Mouse (Mus musculus): ENCODE data around the gene Cbx3.

The Cbx3 gene

DNA sequence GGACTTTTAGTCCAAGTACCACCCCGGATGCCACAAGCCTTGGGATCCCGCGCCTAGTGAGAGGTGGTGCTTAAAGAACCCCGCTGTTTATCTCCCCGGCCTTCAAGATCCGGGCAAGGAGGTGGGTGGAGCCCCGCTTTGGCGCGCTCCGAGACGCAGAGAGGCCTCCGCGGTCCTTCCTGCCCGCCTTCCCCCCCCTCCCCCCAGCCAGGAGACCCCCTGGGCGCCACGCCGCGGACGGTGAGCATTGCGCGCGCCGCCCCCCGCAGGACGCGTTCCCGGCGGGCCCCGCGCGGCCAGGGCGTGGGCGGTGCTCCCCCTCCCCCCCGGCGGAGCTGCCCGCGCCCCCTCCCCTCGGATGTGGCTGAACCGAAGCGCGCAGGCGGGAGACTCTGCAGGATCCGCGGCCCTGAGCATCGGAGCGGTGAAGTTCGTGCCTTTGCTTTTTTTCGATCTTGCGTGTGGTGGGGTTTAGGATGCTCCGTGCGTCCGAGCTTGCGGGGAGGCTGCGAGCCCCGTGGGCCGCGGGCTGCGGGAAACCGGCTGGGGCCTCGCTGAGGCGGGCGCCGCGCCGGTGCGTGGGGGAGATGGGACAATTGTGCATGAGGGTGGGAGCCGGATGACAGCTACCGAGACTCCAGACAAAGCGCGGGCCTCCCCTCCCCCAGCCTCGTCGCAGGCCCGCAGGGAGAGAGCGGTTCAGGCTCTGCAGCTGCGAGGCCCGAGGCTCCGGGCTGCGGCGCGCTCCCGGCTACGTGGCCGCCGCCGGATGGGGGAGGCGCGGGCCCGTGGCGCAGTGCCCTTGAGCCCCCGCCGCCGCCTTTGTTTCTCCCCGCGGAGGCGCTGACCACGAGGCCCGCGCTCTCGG, at the start of gene Cbx3:
Gene Cbx3, plus strand, starts transcription at position 50 of the 868 bp plus-strand sequence.
- peak; percentile 75 to 90 for DNase-seq

DNA sequence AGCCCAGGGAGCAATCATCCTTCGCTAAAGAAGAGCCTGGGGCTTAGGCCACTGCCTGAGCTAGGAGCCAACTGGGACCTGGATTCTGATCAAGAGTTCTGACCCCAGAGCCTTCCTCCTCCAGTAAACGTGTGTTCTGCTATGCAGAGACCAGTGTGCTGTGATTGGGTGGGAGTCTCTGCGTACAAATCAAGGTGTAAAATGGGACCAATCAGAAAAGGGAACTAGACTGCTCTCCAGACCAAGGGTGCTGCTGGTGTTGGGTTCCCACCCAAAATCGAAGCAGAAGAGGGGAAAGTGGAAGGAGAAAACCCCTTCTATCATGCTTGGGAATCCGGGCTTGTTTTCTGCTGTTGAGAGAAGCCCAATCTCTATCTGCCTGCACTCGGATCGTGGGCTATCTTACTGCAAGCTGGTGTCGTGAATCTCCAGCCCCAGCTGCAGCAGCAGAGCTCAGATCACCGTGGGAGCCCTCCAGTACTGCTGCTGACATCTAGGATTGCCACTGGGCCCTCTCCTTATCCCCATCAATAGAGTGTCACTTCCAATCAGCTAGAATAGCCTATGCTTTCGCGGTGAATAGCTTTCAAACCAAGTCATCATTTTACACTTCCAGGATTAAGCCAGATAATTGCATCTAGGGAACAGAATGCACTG, 46.6 kb upstream of the Cbx3 start:
- DNase-seq: no peak

DNA sequence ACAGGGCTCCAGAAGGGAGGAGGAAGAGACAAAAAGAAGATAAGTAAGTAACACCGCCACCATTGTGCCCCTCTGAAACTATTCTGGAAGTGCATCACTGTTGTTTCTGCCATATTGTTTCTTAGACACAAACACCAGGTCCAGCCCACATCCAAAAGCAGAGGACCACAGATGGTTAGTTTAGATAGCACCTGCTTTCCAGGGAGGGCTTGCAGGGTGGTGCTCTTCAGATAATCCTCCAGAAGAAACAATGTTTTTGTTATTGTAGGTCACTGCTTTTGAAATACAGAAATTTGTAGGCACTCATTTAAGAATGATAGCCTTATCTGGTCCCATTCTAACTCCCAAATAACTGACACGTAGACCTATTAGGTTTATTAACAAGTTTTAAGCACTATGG, 45.6 kb upstream of the Cbx3 start:
- DNase-seq: no peak

DNA sequence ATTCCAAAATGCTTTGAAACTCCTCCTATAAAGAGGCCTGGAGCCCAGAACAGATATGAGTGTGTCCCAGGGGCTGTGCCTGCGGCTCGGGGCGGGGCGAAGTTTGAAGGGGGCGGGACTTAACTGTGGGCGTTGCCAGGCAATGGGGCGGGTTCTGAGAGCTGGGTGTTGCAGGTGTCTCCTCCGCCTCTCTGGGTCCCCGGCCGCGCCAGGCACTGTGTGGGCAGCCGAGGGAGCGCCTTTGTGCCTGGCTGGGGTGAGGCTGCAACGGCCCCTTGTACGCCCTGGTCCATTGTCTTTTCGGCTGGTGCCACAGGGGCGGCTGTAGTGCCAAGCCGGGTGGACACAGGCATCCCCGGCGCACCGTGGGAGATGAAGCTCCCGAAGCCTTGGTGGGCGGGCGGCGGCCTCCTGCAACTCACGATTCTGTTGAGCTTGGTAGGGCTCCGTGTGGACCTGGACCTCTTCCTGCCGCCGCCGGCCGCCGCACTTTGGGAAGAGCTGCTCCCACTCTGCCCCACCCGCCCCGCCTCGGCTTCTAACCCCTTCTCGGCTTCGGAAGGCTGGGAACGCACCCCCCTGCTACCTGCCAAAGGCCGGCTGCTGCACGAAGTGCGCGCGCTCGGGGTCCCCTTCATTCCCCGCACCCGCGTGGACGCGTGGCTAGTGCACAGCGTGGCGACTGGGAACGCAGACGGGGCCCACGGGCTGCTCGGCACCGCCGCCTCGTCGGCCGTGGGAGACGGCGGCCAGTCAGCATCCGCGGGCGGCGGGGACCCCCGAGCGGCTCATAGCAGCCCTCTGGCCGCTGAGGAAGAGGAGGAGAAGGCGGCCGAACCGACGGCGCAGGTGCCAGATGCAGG, 37.4 kb upstream of the Cbx3 start, which contains the start of gene Nfe2l3:
Gene Nfe2l3, plus strand, starts transcription at position 136 of the 863 bp plus-strand sequence.
- peak; percentile 20 to 21 for DNase-seq

DNA sequence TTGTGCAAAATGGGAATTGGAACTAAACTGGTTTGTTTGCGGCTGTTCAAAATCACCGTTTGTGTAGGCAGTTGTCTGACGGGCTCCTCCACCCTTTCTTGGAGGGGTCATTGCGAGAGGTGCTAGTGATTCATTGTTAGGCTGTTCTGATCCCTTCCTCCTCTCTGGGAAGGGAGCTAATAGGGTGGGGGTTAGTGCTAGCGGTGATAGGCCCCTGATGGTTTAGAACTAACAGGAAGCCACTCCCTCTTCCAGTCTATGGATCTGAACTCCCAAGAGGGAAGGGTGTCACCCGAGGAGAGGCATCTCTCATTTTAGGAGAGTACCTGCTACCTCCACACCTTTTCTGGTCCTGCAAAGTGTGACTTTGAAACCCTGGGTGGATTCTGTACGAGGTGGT, 35.9 kb upstream of the Cbx3 start:
- DNase-seq: no peak

DNA sequence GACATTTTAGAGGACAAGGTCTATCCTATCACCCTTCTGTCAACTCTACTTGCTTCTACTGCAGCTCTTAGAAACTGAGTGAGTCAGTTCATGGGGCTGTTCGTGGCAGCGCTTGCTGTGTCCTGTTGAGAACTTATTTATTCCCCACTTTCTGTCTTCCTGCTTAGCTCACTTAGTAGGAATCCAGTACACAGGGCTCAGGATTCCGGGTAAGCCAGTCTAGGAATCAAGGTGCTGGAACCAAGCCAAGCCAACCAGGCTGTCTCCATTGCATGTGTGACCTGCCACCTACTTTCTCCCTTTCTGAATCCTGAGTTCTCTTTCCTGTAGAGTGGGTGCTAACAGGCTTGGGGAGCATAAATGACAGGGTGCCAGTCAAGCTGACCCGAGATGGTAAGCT, 32.5 kb upstream of the Cbx3 start:
- DNase-seq: no peak

DNA sequence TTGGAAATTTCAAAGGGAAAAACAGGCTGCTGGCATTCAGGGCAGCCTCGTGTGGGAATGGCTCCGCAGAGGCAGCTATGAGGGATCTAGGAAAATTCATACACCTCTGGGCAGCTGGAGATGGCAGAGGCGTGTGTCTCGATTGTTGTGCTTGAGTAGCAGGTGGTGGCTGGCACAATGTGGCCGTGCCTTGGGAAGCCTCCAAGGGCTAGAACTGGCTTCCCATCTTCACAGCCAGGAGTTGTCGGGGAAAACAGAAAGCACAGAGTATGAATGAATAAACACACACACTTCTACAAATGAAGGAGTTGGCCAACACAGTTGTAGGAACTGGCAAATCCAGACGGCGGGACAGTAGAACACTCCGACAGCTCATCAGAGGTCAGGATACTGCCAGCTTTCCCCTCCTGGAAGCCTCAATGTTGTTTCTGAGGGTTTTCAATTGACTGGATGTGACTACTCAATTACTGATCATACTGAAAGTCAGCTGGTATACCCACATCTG, 31.3 kb upstream of the Cbx3 start:
- no peak for DNase-seq

DNA sequence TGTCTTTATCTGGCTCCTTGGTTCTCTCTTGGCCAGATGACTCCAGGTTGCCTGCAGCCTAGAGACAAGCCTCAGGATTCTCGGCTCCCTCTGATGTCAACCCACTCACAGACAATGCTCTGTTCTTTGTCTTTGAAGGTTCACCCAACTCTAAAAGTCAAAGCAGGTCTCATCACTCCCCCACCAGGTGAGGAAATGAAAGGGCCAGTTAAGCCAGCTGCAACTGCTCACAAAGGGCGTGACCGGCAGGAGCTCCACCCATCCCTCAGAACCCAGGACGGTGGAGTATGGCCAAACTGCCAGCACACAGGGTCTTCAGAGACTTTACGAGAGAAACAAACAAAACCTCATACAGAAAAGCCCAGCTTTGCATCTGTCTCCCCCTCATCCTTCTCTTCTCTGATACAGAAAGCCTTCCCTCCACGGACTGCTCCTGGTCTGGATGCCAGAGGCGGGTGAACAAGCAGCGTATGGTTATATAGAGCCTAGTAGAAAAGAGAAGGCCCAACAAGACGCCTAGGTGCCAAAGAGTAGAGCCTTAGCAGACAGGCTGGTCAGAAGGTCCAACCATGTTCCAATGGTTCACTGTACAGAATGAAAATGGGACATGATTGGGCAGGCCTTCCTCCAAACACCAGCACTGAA, 27.8 kb upstream of the Cbx3 start:
- DNase-seq: no peak

DNA sequence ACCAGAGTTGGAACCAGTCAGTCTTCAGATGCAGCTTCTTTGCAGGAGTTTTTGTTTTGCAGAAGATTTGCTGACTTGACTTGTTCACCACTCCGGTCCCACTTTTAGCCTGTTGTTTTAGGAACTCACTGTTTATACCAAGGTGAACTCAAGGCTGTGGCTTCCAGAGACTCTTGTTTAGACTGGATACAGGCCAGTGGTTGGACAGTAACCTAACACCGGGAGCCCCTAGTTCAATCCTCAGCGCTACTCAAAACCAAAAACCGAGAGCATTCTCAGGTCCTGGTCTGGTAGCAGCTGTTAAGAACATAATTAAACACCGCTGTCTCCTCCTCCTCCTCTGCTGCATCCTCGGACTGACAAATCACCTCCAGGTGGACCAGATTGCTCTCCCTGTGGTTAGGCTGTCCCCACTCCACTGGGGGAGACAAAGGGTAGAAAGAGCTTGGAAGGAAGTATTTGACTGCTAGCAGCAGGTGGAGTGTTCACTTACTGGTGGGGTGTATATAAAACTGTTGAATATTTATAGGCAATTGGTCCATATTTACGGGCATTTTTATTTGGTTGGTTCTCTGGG, 17.1 kb upstream of the Cbx3 start:
- DNase-seq: no peak

DNA sequence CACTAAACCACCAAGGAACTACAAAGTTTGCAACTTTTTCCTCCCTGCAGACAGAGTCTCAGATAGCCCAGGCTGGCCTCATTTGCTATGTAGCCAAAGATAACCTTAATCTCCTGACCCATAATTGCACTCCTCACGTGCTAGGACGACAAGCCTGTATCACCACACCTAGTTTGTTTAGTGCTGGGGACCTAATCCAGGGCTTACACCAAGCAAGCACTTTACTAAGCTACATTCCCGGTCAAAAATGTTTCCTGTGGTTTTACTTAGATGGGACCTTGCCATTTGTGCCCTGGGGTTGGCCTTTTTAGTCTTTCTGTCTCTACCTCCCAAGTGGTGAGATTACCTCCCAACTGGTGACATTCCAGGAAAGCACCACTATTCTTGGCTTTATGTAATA, 15.2 kb upstream of the Cbx3 start:
- no peak for DNase-seq

DNA sequence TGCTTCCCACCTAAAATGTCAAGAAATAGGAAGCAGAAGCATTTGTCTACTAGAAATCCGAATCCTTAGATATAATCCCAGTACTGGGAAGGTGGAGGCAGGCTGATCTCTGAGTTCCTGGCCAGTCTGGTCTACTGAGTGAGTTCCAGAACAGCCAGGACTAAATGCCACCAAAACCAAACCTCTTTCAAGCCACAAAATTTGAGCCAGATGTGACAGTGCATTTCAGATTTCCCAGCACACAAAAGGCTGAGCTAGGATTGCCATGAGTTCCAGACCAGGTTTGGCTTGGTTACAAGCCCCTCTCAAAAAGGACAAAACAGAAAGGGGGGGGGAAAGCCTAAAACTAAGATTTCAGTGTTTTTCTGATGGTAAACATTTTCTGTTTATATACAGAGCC, 14.0 kb upstream of the Cbx3 start:
- no peak for DNase-seq

DNA sequence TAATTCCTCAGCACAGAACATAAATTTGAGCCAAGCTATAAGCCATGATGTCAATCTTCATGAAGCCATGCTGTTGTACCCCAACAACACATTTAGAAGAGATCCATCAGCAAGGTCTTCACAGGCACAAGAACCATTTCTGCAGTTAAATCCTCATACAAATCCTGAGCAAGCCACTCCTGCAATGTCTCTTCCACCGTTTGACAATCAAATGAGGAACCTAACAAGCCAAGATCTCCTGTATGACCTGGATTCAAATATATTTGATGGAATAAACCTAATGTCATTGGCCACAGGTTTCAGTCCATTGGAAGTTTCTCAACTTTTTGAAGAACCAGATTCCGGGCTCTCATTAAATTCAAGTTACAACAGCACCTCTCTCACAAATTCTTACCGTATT, 12.9 kb upstream of the Cbx3 start:
- DNase-seq: no peak

DNA sequence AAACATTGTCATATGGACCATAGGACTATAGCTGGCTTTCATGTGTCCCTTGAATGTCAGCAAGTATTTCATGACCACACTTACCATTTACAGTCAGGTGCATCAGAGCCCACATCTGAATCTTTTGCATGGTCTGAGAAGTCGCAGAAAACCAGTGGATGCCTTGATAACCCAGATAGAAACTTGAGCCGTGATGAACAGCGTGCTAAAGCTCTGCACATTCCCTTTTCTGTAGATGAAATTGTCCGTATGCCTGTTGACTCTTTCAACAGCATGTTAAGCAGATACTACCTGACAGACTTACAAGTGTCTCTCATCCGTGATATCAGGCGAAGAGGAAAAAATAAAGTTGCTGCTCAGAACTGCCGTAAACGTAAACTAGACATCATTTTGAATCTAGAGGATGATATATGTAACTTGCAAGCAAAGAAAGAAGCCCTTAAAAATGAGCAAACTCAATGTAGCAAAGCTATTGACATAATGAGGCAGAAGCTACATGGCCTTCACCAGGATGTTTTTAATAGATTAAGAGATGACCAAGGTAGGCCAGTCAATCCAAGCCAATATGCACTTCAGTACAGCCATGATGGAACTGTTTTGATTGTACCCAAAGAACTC, 12.3 kb upstream of the Cbx3 start:
- no peak for DNase-seq

DNA sequence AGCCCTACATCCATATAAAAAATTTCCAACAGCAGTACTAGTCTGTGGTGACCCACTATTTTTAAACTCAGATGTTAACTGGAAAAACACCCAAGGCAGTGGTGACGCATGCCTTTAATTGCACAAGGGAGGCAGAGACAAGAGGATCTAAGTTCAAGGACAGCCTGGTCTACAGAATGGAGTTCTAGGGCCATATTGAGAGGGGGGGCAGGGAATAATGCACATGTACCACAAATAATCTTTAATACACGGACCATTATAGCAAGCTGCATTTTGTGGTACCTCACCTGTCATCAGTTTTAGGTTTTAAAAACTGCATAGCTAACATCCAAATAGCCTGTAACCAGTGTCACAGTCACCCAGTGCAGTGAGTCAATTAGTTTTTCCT, 11.2 kb upstream of the Cbx3 start:
- no peak for DNase-seq

DNA sequence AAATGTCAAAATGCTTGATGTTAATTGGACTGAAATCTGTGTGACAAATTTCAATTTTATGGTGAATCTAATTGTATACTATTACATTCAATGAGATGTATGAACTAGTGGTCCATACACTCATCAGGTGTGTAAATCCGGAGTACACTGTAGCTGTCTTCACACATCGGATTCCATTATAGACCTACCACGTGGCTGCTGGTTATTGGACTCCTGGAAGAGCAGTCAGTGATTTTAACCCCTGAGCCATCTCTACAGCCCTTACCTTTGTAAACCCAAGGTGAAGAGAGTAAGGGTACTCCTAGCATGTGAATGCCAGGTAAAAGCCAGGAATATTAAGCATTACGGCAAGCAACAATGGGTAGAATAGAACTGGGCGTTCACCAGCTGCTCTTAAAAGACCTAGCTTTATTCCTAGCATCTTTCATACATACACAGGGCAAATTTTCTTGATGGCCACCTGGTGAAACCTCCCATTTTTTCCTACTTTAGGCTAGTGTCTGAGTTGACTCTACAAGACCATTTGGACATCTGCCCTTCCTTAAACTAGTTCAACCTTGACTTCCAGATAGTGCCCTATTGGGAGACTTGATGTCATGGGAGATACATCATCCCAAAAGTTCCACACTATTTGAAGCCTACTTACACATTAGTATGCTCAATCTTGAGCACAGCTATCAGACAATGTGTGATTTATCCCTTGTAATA, 10.7 kb upstream of the Cbx3 start:
- DNase-seq: no peak

DNA sequence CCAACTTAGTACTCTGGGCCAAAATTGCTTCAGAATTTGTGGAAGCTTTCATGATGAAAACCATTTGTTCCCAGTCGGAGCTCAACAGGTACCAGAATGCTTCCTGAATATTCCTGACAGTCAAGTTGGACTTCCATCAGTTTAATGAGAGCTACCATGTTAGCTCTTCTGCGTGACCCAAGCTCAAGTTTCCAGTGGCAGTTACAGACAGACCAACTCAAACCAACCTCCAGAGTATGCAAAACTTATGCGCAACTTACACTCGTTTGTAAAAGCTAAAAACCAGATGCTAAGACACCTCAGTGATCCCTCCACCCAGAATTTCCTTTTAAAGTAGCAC, 10.2 kb upstream of the Cbx3 start:
- DNase-seq: no peak

DNA sequence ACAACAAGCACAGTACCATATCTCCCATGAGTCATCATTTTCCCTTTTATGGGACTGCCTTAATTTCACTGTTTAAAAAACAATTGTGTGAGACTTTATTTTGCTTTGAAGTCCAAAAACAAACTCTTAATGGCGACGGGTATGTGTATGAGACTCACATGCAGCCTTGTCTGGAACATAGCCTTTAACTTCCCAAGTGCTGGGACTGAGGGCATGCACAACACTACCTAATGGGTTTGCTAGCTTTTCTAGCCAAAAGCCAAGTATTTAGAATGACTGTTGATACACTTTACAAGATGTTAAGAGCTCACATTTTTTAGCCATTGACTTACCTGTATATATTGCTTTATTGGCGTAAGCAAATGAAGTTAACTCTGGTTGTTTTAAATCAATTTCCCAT, 9.8 kb upstream of the Cbx3 start:
- DNase-seq: no peak

DNA sequence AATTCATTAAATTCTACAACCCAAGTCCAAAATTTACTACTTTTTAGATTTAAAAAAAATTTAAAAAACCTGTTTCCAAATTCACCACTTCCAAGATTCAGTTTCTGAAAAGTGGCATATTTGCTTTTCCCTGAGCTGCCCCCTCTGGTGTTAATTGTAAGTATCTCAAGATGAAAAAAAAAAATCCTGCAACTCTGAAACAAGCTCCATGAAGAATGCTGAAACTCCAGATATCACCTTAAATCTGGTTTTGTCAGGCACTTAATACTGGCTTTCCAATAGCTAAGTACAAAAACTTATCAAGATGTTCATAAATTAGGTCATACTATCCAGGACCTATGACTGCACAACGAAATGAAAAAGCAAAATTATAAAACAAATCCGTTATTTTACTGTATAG, 2.5 kb upstream of the Cbx3 start:
- no peak for DNase-seq

DNA sequence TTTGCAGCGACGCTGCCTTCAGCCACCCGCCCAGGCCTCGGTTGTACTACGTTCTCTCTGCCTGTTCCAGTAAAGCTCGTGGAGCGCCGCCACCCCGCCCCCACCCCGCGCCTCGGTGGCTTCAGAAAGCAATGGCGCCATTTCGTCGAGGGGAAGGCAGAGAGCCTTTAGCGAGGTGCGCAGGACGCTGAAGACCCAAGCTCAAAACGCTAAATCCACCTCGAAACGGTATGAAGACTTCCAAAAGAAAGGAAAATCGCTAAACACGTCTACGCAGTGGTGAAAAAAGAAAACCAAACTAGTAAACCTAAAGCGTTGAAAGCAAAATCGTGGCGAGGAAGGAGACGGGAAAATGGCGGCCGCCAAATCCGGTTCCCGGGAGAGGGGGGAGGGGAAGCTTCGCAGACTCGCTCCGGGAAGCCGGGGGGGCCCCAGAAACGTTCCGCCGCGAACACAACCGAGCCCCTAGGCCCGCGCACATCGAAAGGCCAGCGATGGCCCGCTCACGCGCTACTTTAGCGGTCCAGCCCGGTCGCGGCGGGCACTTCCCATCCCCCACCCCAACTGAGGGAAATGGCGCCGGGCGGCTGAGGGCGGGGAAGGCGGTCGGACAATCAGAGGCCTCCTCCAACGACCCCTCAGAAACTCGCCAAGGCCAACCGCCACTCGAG, 1.1 kb upstream of the Cbx3 start:
- DNase-seq: peak; percentile 64 to 80

DNA sequence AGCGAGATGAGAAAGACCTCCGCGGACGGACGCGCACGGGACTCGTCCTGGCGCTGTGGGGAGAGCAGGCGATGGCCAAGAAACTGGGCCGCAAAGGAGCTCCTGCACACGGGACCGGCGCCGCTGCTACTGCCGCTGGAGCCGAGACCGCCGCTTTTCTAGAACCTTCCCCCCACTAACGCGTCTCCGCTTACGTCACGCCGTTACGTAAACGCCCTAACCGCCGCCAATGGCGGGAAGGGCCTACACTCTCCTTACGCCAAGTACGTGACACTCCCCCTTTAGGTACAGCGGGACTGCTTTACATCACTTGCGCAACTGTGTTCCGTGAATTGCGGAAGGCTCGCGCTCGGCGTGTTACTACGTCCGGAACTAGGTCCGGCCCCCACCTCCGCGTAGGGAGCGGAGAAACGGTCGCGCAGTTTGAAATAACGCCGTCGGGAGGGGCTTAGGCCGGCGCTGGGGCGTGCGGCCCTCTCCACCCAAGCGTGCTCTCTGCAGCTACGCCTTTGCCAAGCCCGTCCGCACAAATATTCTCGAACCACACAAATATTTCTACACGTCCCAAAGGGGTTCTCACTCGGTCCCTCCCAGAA, 347 bp upstream of the Cbx3 start, which contains the start of gene Hnrnpa2b1:
Gene Hnrnpa2b1, minus strand, starts transcription at position 180 of the 596 bp plus-strand sequence.
- peak; percentile 94 to 99 for DNase-seq

Data from cerebellum, adult 18-20 months (tissue).